Mouse (Mus musculus) ovary, postnatal 10 days (tissue): ENCODE data around the gene Sdccag8.

Source experiments
- DNase-seq: peaks from one replicate; pipeline ENCODE4 v3.0.0; 2022; ENCODE audit warnings: low spot score

Sdccag8 gene

GRCm38 (mm10) chr1:176814591-176815062 lies at the start of gene Sdccag8:
Gene Sdccag8 (plus strand): TSS chr1:176814660.
- peak; percentile 71 for DNase-seq

- DNase-seq: no peak
Observed at GRCm38 (mm10) chr1:176774533-176774932, 39.9 kb upstream of the Sdccag8 start.

GRCm38 (mm10) chr1:176789326-176789725 lies 25.1 kb upstream of the Sdccag8 start:
- DNase-seq: no peak

GRCm38 (mm10) chr1:176792175-176792574 lies 22.3 kb upstream of the Sdccag8 start:
- no peak for DNase-seq

- DNase-seq: no peak
Observed at GRCm38 (mm10) chr1:176798673-176799072, 15.8 kb upstream of the Sdccag8 start.

- DNase-seq: no peak
Observed at GRCm38 (mm10) chr1:176800728-176801365, 13.6 kb upstream of the Sdccag8 start.

GRCm38 (mm10) chr1:176810161-176810560 lies 4.3 kb upstream of the Sdccag8 start:
- DNase-seq: no peak

- no peak for DNase-seq
Observed at GRCm38 (mm10) chr1:176811892-176812291, 2.6 kb upstream of the Sdccag8 start.

- no peak for DNase-seq
Observed at GRCm38 (mm10) chr1:176812491-176813291, 1.8 kb upstream of the Sdccag8 start.

- DNase-seq: peak; percentile 36
Observed at GRCm38 (mm10) chr1:176813292-176814035, 996 bp upstream of the Sdccag8 start.

- DNase-seq: peak; percentile 99
Observed at GRCm38 (mm10) chr1:176814036-176814420, 432 bp upstream of the Sdccag8 start, which contains the start of gene Cep170. Gene Cep170 (minus strand): TSS chr1:176814067.

GRCm38 (mm10) chr1:176816728-176817127 lies 2.3 kb downstream of the Sdccag8 start:
- DNase-seq: no peak

- no peak for DNase-seq
Observed at GRCm38 (mm10) chr1:176818147-176818546, 3.7 kb downstream of the Sdccag8 start.

- DNase-seq: no peak
Observed at GRCm38 (mm10) chr1:176818763-176819162, 4.3 kb downstream of the Sdccag8 start.

- DNase-seq: no peak
Observed at GRCm38 (mm10) chr1:176821929-176822328, 7.5 kb downstream of the Sdccag8 start.

GRCm38 (mm10) chr1:176822949-176823348 lies 8.5 kb downstream of the Sdccag8 start:
- DNase-seq: no peak

GRCm38 (mm10) chr1:176823889-176824288 lies 9.4 kb downstream of the Sdccag8 start:
- no peak for DNase-seq

- no peak for DNase-seq
Observed at GRCm38 (mm10) chr1:176824611-176825010, 10.2 kb downstream of the Sdccag8 start.

GRCm38 (mm10) chr1:176825084-176825483 lies 10.6 kb downstream of the Sdccag8 start:
- DNase-seq: no peak

GRCm38 (mm10) chr1:176826186-176826585 lies 11.7 kb downstream of the Sdccag8 start:
- DNase-seq: no peak

- DNase-seq: no peak
Observed at GRCm38 (mm10) chr1:176826931-176827330, 12.5 kb downstream of the Sdccag8 start.

- DNase-seq: no peak
Observed at GRCm38 (mm10) chr1:176827365-176827764, 12.9 kb downstream of the Sdccag8 start.
